Mouse (Mus musculus): ENCODE results near the gene Tssk2. TPM values are rescaled to one million over a fixed set of nuclear protein-coding genes. Genes with fewer than 3 reads are reported as not detected.

Gene Tssk2
- not detected for total RNA-seq (2023)

GRCm38 (mm10) chr16:17898462-17898861 is at the start of gene Tssk2, which contains the start of gene Dgcr2:
Gene Tssk2, plus strand, starts transcription at chr16:17898637.
Gene Dgcr2, minus strand, starts transcription at chr16:17898562.

GRCm38 (mm10) chr16:17891567-17891959 is 6.9 kb upstream of the Tssk2 start, which contains the start of gene Gm20518:
Gene Gm20518, minus strand, starts transcription at chr16:17891671.

GRCm38 (mm10) chr16:17893923-17894322 is 4.5 kb upstream of the Tssk2 start, which contains the start of gene Tssk1:
Gene Tssk1, plus strand, starts transcription at chr16:17894223.

GRCm38 (mm10) chr16:17911052-17911595 is 12.7 kb downstream of the Tssk2 start, which contains the start of gene Ess2:
Gene Ess2, minus strand, starts transcription at chr16:17911348.

GRCm38 (mm10) chr16:17914307-17915249 is 16.1 kb downstream of the Tssk2 start, which contains the start of gene Gsc2:
Gene Gsc2, minus strand, starts transcription at chr16:17915059.

GRCm38 (mm10) chr16:17928087-17928580 is 29.7 kb downstream of the Tssk2 start, which contains the start of gene Slc25a1:
Gene Slc25a1, minus strand, starts transcription at chr16:17928219.

Other genes starting within 250 kb of the Tssk2 start
- 166 TPM for gene Med15, start 165.7 kb upstream of the Tssk2 start, total RNA-seq (2023)
- gene Klhl22, start 139.0 kb upstream of the Tssk2 start, total RNA-seq (2023), result 26.3 TPM
- gene Scarf2, start 101.4 kb upstream of the Tssk2 start, total RNA-seq (2023), result not detected
- not detected for gene B830017H08Rik, start 65.5 kb upstream of the Tssk2 start, total RNA-seq (2023)
- gene Car15, start 60.3 kb upstream of the Tssk2 start, total RNA-seq (2023), result 12.4 TPM
- gene Gm20518, start 7.0 kb upstream of the Tssk2 start, total RNA-seq (2023), result 5.4 TPM
- gene Tssk1, start 4.4 kb upstream of the Tssk2 start, total RNA-seq (2023), result not detected
- gene Dgcr2, start 75 bp upstream of the Tssk2 start, total RNA-seq (2023), result 59.0 TPM
- gene Ess2, start 12.7 kb downstream of the Tssk2 start, total RNA-seq (2023), result 69.0 TPM
- gene Gsc2, start 16.4 kb downstream of the Tssk2 start, total RNA-seq (2023), result not detected
- gene Slc25a1, start 29.6 kb downstream of the Tssk2 start, total RNA-seq (2023), result 16.6 TPM
- not detected for gene Vpreb2, start 81.8 kb downstream of the Tssk2 start, total RNA-seq (2023)
- gene Dgcr6, start 154.2 kb downstream of the Tssk2 start, total RNA-seq (2023), result 6.4 TPM
- gene Prodh, start 191.6 kb downstream of the Tssk2 start, total RNA-seq (2023), result 3.5 TPM
- not detected for gene Rtn4r, start 229.0 kb downstream of the Tssk2 start, total RNA-seq (2023)